Mouse (Mus musculus) CH12.LX (cell line): ENCODE measurements around the gene BC030870. TPM values are rescaled to one million over a fixed set of nuclear protein-coding genes. Genes with fewer than 3 reads are reported as not detected.
A peak's percentile ranks its signal among the peaks of the same experiment; 100 is the strongest.

Source experiments
- DNase-seq: peaks from one replicate; pipeline ENCODE4 v3.0.0-alpha.2; 2013; ENCODE audit errors: extremely low read depth
- H3K27ac ChIP-seq: 2 replicates; pipeline ENCODE4 v1.5.1; 2012; ENCODE audit warnings: low read depth, mild to moderate bottlenecking, control low read depth, moderate library complexity; ENCODE audit not compliant: insufficient read depth
- H3K27me3 ChIP-seq: replicated peaks from 2 replicates; pipeline ENCODE3; 2012; ENCODE audit warnings: inconsistent platforms
- H3K36me3 ChIP-seq, 2 experiments: replicated peaks in 1 of 2; 2 replicates each; pipeline versions ENCODE3 to v1.6.1; 2012; ENCODE audit warnings: inconsistent platforms in 1 of 2, low read length in 1 of 2, mild to moderate bottlenecking in 1 of 2, mixed read lengths in 1 of 2, moderate library complexity in 1 of 2; ENCODE audit not compliant: control insufficient read depth in 1 of 2, insufficient read depth in 1 of 2
- H3K4me1 ChIP-seq, 2 experiments: 2 replicates each; pipeline ENCODE4 v1.6.1; 2012; ENCODE audit warnings: inconsistent platforms in 1 of 2, moderate library complexity in 1 of 2; ENCODE audit not compliant: insufficient read depth in 2 of 2, control insufficient read depth in 1 of 2
- H3K4me2 ChIP-seq: 2 replicates; pipeline ENCODE4 v1.6.1; 2012; ENCODE audit warnings: low read depth, mild to moderate bottlenecking, control low read depth; ENCODE audit not compliant: poor library complexity, insufficient read depth, severe bottlenecking
- H3K4me3 ChIP-seq, 3 experiments: fragments of 150-350 bp in 1 of 3; sonication (generic) in 1 of 3; replicated peaks in 1 of 3; 2 replicates each; pipeline versions ENCODE3 to v1.5.1; 2011 to 2012; ENCODE audit warnings: low read depth in 2 of 3, low read length in 2 of 3, mild to moderate bottlenecking in 2 of 3, moderate library complexity in 2 of 3, control low read depth in 1 of 3, improper control_type of control experiment in 1 of 3, inconsistent platforms in 1 of 3, mixed read lengths in 1 of 3; ENCODE audit not compliant: poor library complexity in 1 of 3
- H3K79me2 ChIP-seq: replicated peaks from 2 replicates; pipeline ENCODE4 v1.6.1; 2012; ENCODE audit warnings: mild to moderate bottlenecking, moderate library complexity; ENCODE audit not compliant: control insufficient read depth, poor library complexity, insufficient read depth, severe bottlenecking; ENCODE audit errors: extremely low read depth
- H3K9ac ChIP-seq: 2 replicates; pipeline ENCODE4 v1.6.1; 2012; ENCODE audit warnings: low read depth, mild to moderate bottlenecking, control low read depth, moderate library complexity; ENCODE audit not compliant: insufficient read depth
- H3K9me3 ChIP-seq: replicated peaks from 2 replicates; pipeline ENCODE3; 2012; ENCODE audit warnings: low read length, inconsistent platforms, mixed read lengths
- CTCF ChIP-seq, 2 experiments: IDR thresholded peaks in 1 of 2; conservative IDR thresholded peaks in 1 of 2; 2 replicates each; pipeline ENCODE4 v1.5.1; 2011 to 2012; ENCODE audit warnings: low read depth in 2 of 2, low read length in 2 of 2, improper control_type of control experiment in 1 of 2, inconsistent platforms in 1 of 2, mild to moderate bottlenecking in 1 of 2, moderate library complexity in 1 of 2
- E2F4 ChIP-seq: IDR thresholded peaks from 2 replicates; pipeline ENCODE4 v1.6.1; 2011; ENCODE audit warnings: low read depth, low read length, improper control_type of control experiment; ENCODE audit not compliant: insufficient replicate concordance
- ELF1 ChIP-seq: IDR thresholded peaks from 2 replicates; pipeline ENCODE4 v1.6.1; 2014; ENCODE audit warnings: low read depth, mild to moderate bottlenecking, inconsistent platforms, low read length, improper control_type of control experiment
- EP300 ChIP-seq: IDR thresholded peaks from 2 replicates; pipeline ENCODE4 v1.6.1; 2011; ENCODE audit warnings: low read length, improper control_type of control experiment
- ETS1 ChIP-seq: conservative IDR thresholded peaks from 2 replicates; pipeline ENCODE4 v1.6.1; 2012; ENCODE audit warnings: low read depth, mild to moderate bottlenecking, inconsistent platforms, low read length, improper control_type of control experiment, moderate library complexity
- GABPA ChIP-seq: IDR thresholded peaks from 2 replicates; pipeline ENCODE4 v1.6.1; 2012; ENCODE audit warnings: low read depth, low read length, improper control_type of control experiment, inconsistent platforms; ENCODE audit not compliant: insufficient replicate concordance
- IRF4 ChIP-seq: IDR thresholded peaks from 2 replicates; pipeline ENCODE4 v1.6.1; 2014; ENCODE audit warnings: low read depth, mild to moderate bottlenecking, inconsistent platforms, low read length, improper control_type of control experiment
- JUN ChIP-seq: IDR thresholded peaks from 2 replicates; pipeline ENCODE4 v1.6.1; 2011; ENCODE audit warnings: low read depth, mild to moderate bottlenecking, low read length, improper control_type of control experiment, moderate library complexity; ENCODE audit not compliant: insufficient read depth
- JUND ChIP-seq: conservative IDR thresholded peaks from 2 replicates; pipeline ENCODE4 v1.6.1; 2011; ENCODE audit warnings: low read depth, low read length, improper control_type of control experiment
- KAT2A ChIP-seq: IDR thresholded peaks from 2 replicates; pipeline ENCODE4 v1.6.1; 2012; ENCODE audit warnings: low read length, improper control_type of control experiment, inconsistent platforms; ENCODE audit not compliant: insufficient replicate concordance
- MAFK ChIP-seq: IDR thresholded peaks from 2 replicates; pipeline ENCODE4 v1.6.1; 2011; ENCODE audit warnings: low read length, improper control_type of control experiment; ENCODE audit not compliant: insufficient replicate concordance
- MAX ChIP-seq: IDR thresholded peaks from 2 replicates; pipeline ENCODE4 v1.6.1; 2011; ENCODE audit warnings: low read length, improper control_type of control experiment
- MAZ ChIP-seq: IDR thresholded peaks from 2 replicates; pipeline ENCODE4 v1.6.1; 2012; ENCODE audit warnings: low read depth, mild to moderate bottlenecking, inconsistent platforms, low read length, improper control_type of control experiment, moderate library complexity
- MXI1 ChIP-seq: IDR thresholded peaks from 2 replicates; pipeline ENCODE4 v1.6.1; 2011; ENCODE audit warnings: mild to moderate bottlenecking, low read depth, low read length, improper control_type of control experiment
- MYC ChIP-seq: IDR thresholded peaks from 2 replicates; pipeline ENCODE4 v1.6.1; 2011; ENCODE audit warnings: low read depth, mild to moderate bottlenecking, improper control_type of control experiment, low read length
- NELFE ChIP-seq: IDR thresholded peaks from 2 replicates; pipeline ENCODE4 v1.6.1; 2011; ENCODE audit warnings: low read depth, low read length, improper control_type of control experiment
- PAX5 ChIP-seq: IDR thresholded peaks from 2 replicates; pipeline ENCODE4 v1.6.1; 2012; ENCODE audit warnings: low read length, inconsistent platforms, mixed read lengths
- POLR2A ChIP-seq: IDR thresholded peaks from 2 replicates; pipeline ENCODE4 v1.6.1; 2011; ENCODE audit warnings: low read depth, mild to moderate bottlenecking, improper control_type of control experiment, low read length
- RAD21 ChIP-seq: IDR thresholded peaks from 2 replicates; pipeline ENCODE4 v1.6.1; 2011; ENCODE audit warnings: low read depth, mild to moderate bottlenecking, low read length, improper control_type of control experiment, moderate library complexity
- RCOR1 ChIP-seq: conservative IDR thresholded peaks from 2 replicates; pipeline ENCODE4 v1.6.1; 2012; ENCODE audit warnings: low read depth, mild to moderate bottlenecking, inconsistent platforms, low read length, improper control_type of control experiment
- SIN3A ChIP-seq: IDR thresholded peaks from 2 replicates; pipeline ENCODE4 v1.6.1; 2012; ENCODE audit warnings: low read length, improper control_type of control experiment, inconsistent platforms
- SMC3 ChIP-seq: IDR thresholded peaks from 2 replicates; pipeline ENCODE4 v1.6.1; 2011; ENCODE audit warnings: low read depth, low read length, improper control_type of control experiment
- TCF12 ChIP-seq: IDR thresholded peaks from 2 replicates; pipeline ENCODE4 v1.6.1; 2014; ENCODE audit warnings: low read depth, mild to moderate bottlenecking, inconsistent platforms, low read length, improper control_type of control experiment
- UBTF ChIP-seq: IDR thresholded peaks from 2 replicates; pipeline ENCODE4 v1.6.1; 2012; ENCODE audit warnings: low read depth, mild to moderate bottlenecking, inconsistent platforms, low read length, improper control_type of control experiment, moderate library complexity
- USF1 ChIP-seq: IDR thresholded peaks from 2 replicates; pipeline ENCODE4 v1.6.1; 2014; ENCODE audit warnings: low read depth, mild to moderate bottlenecking, inconsistent platforms, low read length, improper control_type of control experiment
- ZC3H11A ChIP-seq: IDR thresholded peaks from 2 replicates; pipeline ENCODE4 v1.6.1; 2012; ENCODE audit warnings: low read depth, mild to moderate bottlenecking, inconsistent platforms, low read length, improper control_type of control experiment
- ZMIZ1 ChIP-seq: IDR thresholded peaks from 2 replicates; pipeline ENCODE4 v1.6.1; 2012; ENCODE audit warnings: low read depth, mild to moderate bottlenecking, inconsistent platforms, low read length, improper control_type of control experiment
- ZNF384 ChIP-seq: IDR thresholded peaks from 2 replicates; pipeline ENCODE4 v1.6.1; 2012; ENCODE audit warnings: low read depth, low read length, improper control_type of control experiment, inconsistent platforms
- dilution Hi-C: fragments of 300-500 bp; cut with MboI; formaldehyde crosslinking; loops from 2 replicates; pipeline ENCODE4 v1.14.3; 2020; ENCODE audit warnings: low sequenced_read_pairs; ENCODE audit not compliant: extremely low pct_unique_long_range_greater_than_20kb, extremely low pct_ligation_motif_present
- in situ Hi-C: fragments of 300-500 bp; cut with MboI; formaldehyde crosslinking; loops from 3 replicates; pipeline ENCODE4 v1.14.3; 2019; ENCODE audit warnings: low sequenced_read_pairs, low pct_ligation_motif_present, low pct_unique_long_range_greater_than_20kb, mixed read lengths
- polyA plus RNA-seq: library from polyadenylated mRNA; unstranded; fragments of >175 nt; gene quantifications from 2 replicates; pipeline ENCODE4 v1.2.1, GENCODE M21; 2012; ENCODE audit warnings: low read depth; ENCODE audit not compliant: insufficient read length
- total RNA-seq, 2 experiments: library from RNA; depleted of rRNA; stranded (reverse); fragments of 300-350 nt in 1 of 2; fragments of >200 nt in 1 of 2; gene quantifications; 2 replicates each; pipeline ENCODE4 v1.2.3; 2012 to 2014

The BC030870 gene
- total and polyA plus RNA-seq, 3 experiments = not detected

DNA sequence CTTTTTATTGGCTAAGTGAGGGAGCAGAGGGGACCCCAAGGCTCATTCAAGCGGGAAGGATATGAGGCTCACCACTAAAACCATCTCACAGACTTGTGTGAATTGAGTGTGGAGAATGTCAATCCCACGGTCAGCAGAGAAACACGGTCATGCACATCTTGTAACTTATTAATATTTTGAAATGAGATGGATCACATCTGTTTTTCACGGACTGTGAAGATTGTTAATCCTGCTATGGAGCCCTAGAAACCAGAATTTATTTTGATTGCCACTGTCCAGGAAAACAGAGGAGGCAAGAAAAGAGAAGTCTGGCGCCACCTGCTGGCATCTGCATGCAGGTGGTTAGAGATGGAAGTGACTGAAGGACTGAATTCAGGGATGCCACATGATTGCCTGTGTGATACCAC lies 19.1 kb downstream of the BC030870 start:
- no peaks in the 10 kb centered on the region for H3K79me2 ChIP-seq
- no peaks in the 10 kb centered on the region for H3K27me3 ChIP-seq
- no peak overlapping the region for H3K4me2 ChIP-seq
- H3K36me3 ChIP-seq = no peaks in the 10 kb centered on the region
- DNase-seq = peak; percentile 75
- dilution Hi-C loops (no loop called here), in situ Hi-C loops (loop anchor here (25.0 kb wide), 1 partner anchor 148 kb away; no protein-coding TSS in a partner anchor)
- H3K4me1 ChIP-seq = peaks cover 3 to 9% of the 10 kb centered on the region in 2 experiments; a peak in 3 of 4 replicates
- H3K9me3 ChIP-seq = no peaks in the 10 kb centered on the region
- TF ChIP-seq SMC3 (peak; percentile 85), EP300 (no peak), ZMIZ1 (no peak), MAX (no peak), ZNF384 (no peak), RAD21 (peak; percentile 69), CTCF (conservative IDR thresholded peaks at IDR 0.05 in 1 of 2, IDR thresholded peaks at IDR 0.05 in 1 of 2; ENCODE audit: low read depth in 2 of 2, low read length in 2 of 2) (peak; percentile 79 to 85), IRF4 (no peak), POLR2A (no peak), KAT2A (no peak), ETS1 (no peak), ELF1 (no peak), ZC3H11A (peak; percentile 12; the same call in 1 of the 2 replicates), UBTF (no peak), GABPA (no peak), NELFE (no peak), MYC (no peak), TCF12 (no peak), RCOR1 (no peak), SIN3A (0 out of 2 replicates have a peak, but pooled peaks have one; percentile 24)
- no peak overlapping the region for H3K27ac ChIP-seq
- H3K9ac ChIP-seq = no peak overlapping the region
- no peak overlapping the region for H3K4me3 ChIP-seq

DNA sequence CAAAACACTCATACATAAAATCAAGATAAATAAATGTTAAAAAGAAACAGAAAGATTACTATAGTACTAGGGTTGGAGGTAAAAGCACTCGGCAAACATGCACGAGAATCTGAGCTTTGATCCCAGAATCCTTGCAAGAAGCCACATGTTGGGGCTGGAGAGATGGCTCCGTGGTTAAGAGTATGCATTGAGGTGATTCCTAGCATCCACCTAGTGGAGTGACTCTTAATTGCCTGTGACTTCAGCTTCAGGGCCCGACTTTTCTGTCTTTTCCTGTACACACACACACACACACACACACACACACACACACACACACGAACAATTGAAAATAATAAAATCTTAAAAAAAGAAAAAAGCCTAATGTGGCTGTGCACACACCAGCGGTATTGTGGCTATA lies 20.4 kb downstream of the BC030870 start:
- dilution Hi-C loops = no loop called here
- Histone ChIP-seq H3K4me1 (peaks cover 3 to 9% of the 10 kb centered on the region in 2 experiments; a peak in 3 of 4 replicates), H3K4me3 (no peak overlapping the region), H3K27me3 (no peaks in the 10 kb centered on the region), H3K9me3 (no peaks in the 10 kb centered on the region), H3K79me2 (no peaks in the 10 kb centered on the region), H3K27ac (no peak overlapping the region), H3K4me2 (no peak overlapping the region), H3K9ac (no peak overlapping the region), H3K36me3 (no peaks in the 10 kb centered on the region)
- TF ChIP-seq PAX5 (no peak), UBTF (no peak), MAFK (no peak), SMC3 (no peak), MXI1 (no peak), JUN (no peak), RAD21 (no peak), MAZ (no peak), GABPA (no peak), E2F4 (no peak), JUND (no peak), USF1 (no peak), EP300 (no peak), NELFE (no peak)
- in situ Hi-C loops = loop anchor here (25.0 kb wide), 1 partner anchor 147 kb away; no protein-coding TSS in a partner anchor
- no peak for DNase-seq
